Mouse (Mus musculus) forebrain, embryonic 16.5 days (tissue): ENCODE measurements at regions not wholly inside any gene's neighbourhood (a gene's known extent, or its start where the extent isn't known, plus 50 kb on each side); places are given as distances from the start of the nearest gene placed in this dataset.

Experiments used
- ATAC-seq: fragments of 200-750 bp; cut with Nextera tagmentation; 2 replicates; pipeline ENCODE4 v1.8.0; 2017; ENCODE audit warnings: mild to moderate bottlenecking, moderate library complexity
- H3K27ac ChIP-seq: fragments of 300-500 bp; sonication (generic); 2 replicates; pipeline ENCODE4 v1.5.1; 2014; ENCODE audit warnings: low read length, control low read depth
- H3K27me3 ChIP-seq: fragments of 300-500 bp; sonication (generic); replicated peaks from 2 replicates; pipeline ENCODE4 v1.6.1; 2014; ENCODE audit warnings: low read length; ENCODE audit not compliant: control insufficient read depth, insufficient read depth
- H3K36me3 ChIP-seq: fragments of 300-500 bp; sonication (generic); 2 replicates; pipeline ENCODE4 v1.6.1; 2014; ENCODE audit not compliant: control insufficient read depth, insufficient read depth
- H3K4me1 ChIP-seq: fragments of 300-500 bp; sonication (generic); replicated peaks from 2 replicates; pipeline ENCODE4 v1.6.1; 2014; ENCODE audit warnings: low read length; ENCODE audit not compliant: control insufficient read depth, insufficient read depth
- H3K4me2 ChIP-seq: fragments of 300-500 bp; sonication (generic); 2 replicates; pipeline ENCODE4 v1.6.1; 2014; ENCODE audit warnings: mild to moderate bottlenecking, low read length, control low read depth
- H3K4me3 ChIP-seq: fragments of 300-500 bp; sonication (generic); replicated peaks from 2 replicates; pipeline ENCODE4 v1.5.1; 2014; ENCODE audit warnings: mild to moderate bottlenecking, low read length, control low read depth
- H3K9ac ChIP-seq: fragments of 300-500 bp; sonication (generic); replicated peaks from 2 replicates; pipeline ENCODE4 v1.6.1; 2014; ENCODE audit warnings: low read depth, low read length, control low read depth
- H3K9me3 ChIP-seq: fragments of 300-500 bp; sonication (generic); 2 replicates; pipeline ENCODE4 v1.6.1; 2016; ENCODE audit warnings: low read length; ENCODE audit not compliant: control insufficient read depth
- WGBS: fragments of 180-500 bp; shearing (Covaris S2); extraction: QIAGEN DNeasy Blood & Tissue Kit; methylation state at CpG from one replicate; pipeline ENCODE4 v1.1.7; 2014; 5-methylcytosine and 5-hydroxymethylcytosine counted together

GRCm38 (mm10) chr17:45341573-45341972, 92.0 kb downstream of the Cdc5l start:
- H3K36me3 ChIP-seq: no peaks in the 10 kb centered on the region
- no peak for ATAC-seq
- H3K9me3 ChIP-seq: 0 out of 2 replicates have a peak, but pooled peaks cover 3% of the 10 kb centered on the region
- no peak overlapping the region for H3K4me2 ChIP-seq
- no peaks in the 10 kb centered on the region for H3K27me3 ChIP-seq
- no peak overlapping the region for H3K27ac ChIP-seq
- peaks cover 2% of the 10 kb centered on the region; the same call in 1 of the 2 replicates for H3K4me1 ChIP-seq
- no peak overlapping the region for H3K4me3 ChIP-seq
- WGBS: 15% methylated on average over 6 of the region's 6 CpGs
- no peak overlapping the region for H3K9ac ChIP-seq

GRCm38 (mm10) chr17:45340851-45341250, 92.7 kb downstream of the Cdc5l start:
- WGBS: 86% methylated on average over 4 of the region's 4 CpGs
- no peak for ATAC-seq
- no peaks in the 10 kb centered on the region for H3K27me3 ChIP-seq
- no peak overlapping the region for H3K4me2 ChIP-seq
- H3K9me3 ChIP-seq: 0 out of 2 replicates have a peak, but pooled peaks cover 3% of the 10 kb centered on the region
- no peak overlapping the region for H3K9ac ChIP-seq
- H3K36me3 ChIP-seq: no peaks in the 10 kb centered on the region
- H3K4me1 ChIP-seq: peaks cover 2% of the 10 kb centered on the region; the same call in 1 of the 2 replicates
- H3K27ac ChIP-seq: no peak overlapping the region
- no peak overlapping the region for H3K4me3 ChIP-seq

- Histone ChIP-seq H3K27ac (no peak overlapping the region), H3K27me3 (no peaks in the 10 kb centered on the region), H3K4me1 (peaks cover 2% of the 10 kb centered on the region; the same call in 1 of the 2 replicates), H3K9ac (no peak overlapping the region), H3K36me3 (no peaks in the 10 kb centered on the region), H3K9me3 (0 out of 2 replicates have a peak, but pooled peaks cover 3% of the 10 kb centered on the region), H3K4me2 (no peak overlapping the region), H3K4me3 (no peak overlapping the region)
- no peak for ATAC-seq
- 83% methylated on average over 11 of the region's 11 CpGs for WGBS
Observed at GRCm38 (mm10) chr17:45339226-45339625, 94.3 kb downstream of the Cdc5l start.

- 88% methylated on average over 4 of the region's 4 CpGs for WGBS
- no peak overlapping the region for H3K4me3 ChIP-seq
- H3K4me1 ChIP-seq: peaks cover 2% of the 10 kb centered on the region; the same call in 1 of the 2 replicates
Observed at GRCm38 (mm10) chr17:45338086-45338485, 95.5 kb downstream of the Cdc5l start.

GRCm38 (mm10) chr17:45335586-45336151, 97.9 kb downstream of the Cdc5l start:
- ATAC-seq: no peak
- Histone ChIP-seq H3K9me3 (no peaks in the 10 kb centered on the region), H3K27me3 (no peaks in the 10 kb centered on the region), H3K4me3 (no peak overlapping the region), H3K4me2 (no peak overlapping the region), H3K27ac (no peak overlapping the region), H3K9ac (no peak overlapping the region), H3K36me3 (no peaks in the 10 kb centered on the region), H3K4me1 (no peaks in the 10 kb centered on the region)
- WGBS: 92% methylated on average over 9 of the region's 9 CpGs

More at GRCm38 (mm10) chr17:45338086-45338485, 95.5 kb downstream of the Cdc5l start:
- H3K4me2 ChIP-seq: no peak overlapping the region
- ATAC-seq: no peak
- no peaks in the 10 kb centered on the region for H3K9me3 ChIP-seq
- no peaks in the 10 kb centered on the region for H3K36me3 ChIP-seq
- no peak overlapping the region for H3K27ac ChIP-seq
- H3K27me3 ChIP-seq: no peaks in the 10 kb centered on the region
- H3K9ac ChIP-seq: no peak overlapping the region

GRCm38 (mm10) chr17:45334732-45335381, 98.7 kb downstream of the Cdc5l start:
- 69% methylated on average over 13 of the region's 13 CpGs for WGBS
- no peaks in the 10 kb centered on the region for H3K9me3 ChIP-seq

GRCm38 (mm10) chr17:45332321-45332720, 101.2 kb downstream of the Cdc5l start:
- no peak overlapping the region for H3K27ac ChIP-seq
- no peak for ATAC-seq
- no peaks in the 10 kb centered on the region for H3K4me1 ChIP-seq
- no peaks in the 10 kb centered on the region for H3K36me3 ChIP-seq
- 81% methylated on average over 12 of the region's 12 CpGs for WGBS
- no peak overlapping the region for H3K4me3 ChIP-seq
- no peak overlapping the region for H3K4me2 ChIP-seq
- H3K27me3 ChIP-seq: no peaks in the 10 kb centered on the region
- no peaks in the 10 kb centered on the region for H3K9me3 ChIP-seq
- no peak overlapping the region for H3K9ac ChIP-seq

More at GRCm38 (mm10) chr17:45334732-45335381, 98.7 kb downstream of the Cdc5l start:
- Histone ChIP-seq H3K4me1 (no peaks in the 10 kb centered on the region), H3K4me3 (no peak overlapping the region), H3K4me2 (no peak overlapping the region), H3K9ac (no peak overlapping the region), H3K27ac (no peak overlapping the region), H3K36me3 (no peaks in the 10 kb centered on the region), H3K27me3 (no peaks in the 10 kb centered on the region)
- ATAC-seq: no peak

- H3K9me3 ChIP-seq: no peaks in the 10 kb centered on the region
- no peak overlapping the region for H3K4me2 ChIP-seq
- no peaks in the 10 kb centered on the region for H3K4me1 ChIP-seq
- no peak for ATAC-seq
- 57% methylated on average over 9 of the region's 9 CpGs for WGBS
- H3K9ac ChIP-seq: no peak overlapping the region
- no peak overlapping the region for H3K27ac ChIP-seq
- no peaks in the 10 kb centered on the region for H3K27me3 ChIP-seq
- no peaks in the 10 kb centered on the region for H3K36me3 ChIP-seq
- H3K4me3 ChIP-seq: no peak overlapping the region
Observed at GRCm38 (mm10) chr17:45329241-45329640, 104.3 kb downstream of the Cdc5l start.

- 71% methylated on average over 10 of the region's 10 CpGs for WGBS
- ATAC-seq: no peak
- Histone ChIP-seq H3K4me2 (no peak overlapping the region), H3K27ac (no peak overlapping the region), H3K36me3 (no peaks in the 10 kb centered on the region), H3K9me3 (no peaks in the 10 kb centered on the region), H3K4me3 (no peak overlapping the region), H3K27me3 (no peaks in the 10 kb centered on the region), H3K4me1 (no peaks in the 10 kb centered on the region), H3K9ac (no peak overlapping the region)
Observed at GRCm38 (mm10) chr17:45326726-45327125, 106.8 kb downstream of the Cdc5l start.
